In genomic region chr11:86876509-86876908, GRCm38 (mm10) we compare ENCODE assay signal across 19 mouse cellular contexts.
DNase-seq lines count a peak whose midpoint lies in the region; ATAC-seq lines count a peak whose summit lies in the region.
"Had no signal": no experiment of that assay in that cellular context is flagged by ENCODE, and none has a peak within 500 bp of the region (broad histone marks: within the 10 kb centered on the region; RNA-seq: fewer than 3 reads in every experiment).

No protein-coding gene starts in this region.

- peaks cover 21% of the 10 kb centered on the region for H3K4me1 ChIP-seq in heart, embryonic 16.5 days (ENCODE audit: control insufficient read depth, insufficient read depth, low read length)

- 32% methylated on average over 8 of the region's 8 CpGs for WGBS in heart, embryonic 16.5 days

- peak; percentile 72 to 88 for DNase-seq in adrenal gland, adult (ENCODE audit: inconsistent age in 2 of 2, low spot score in 1 of 2)
- no peak for DNase-seq in adrenal gland, postnatal 4 days (ENCODE audit: low spot score in 2 of 2)
- no peak for DNase-seq in heart, adult 18-20 months
- peak; percentile 80 for DNase-seq in adrenal gland, adult 2 months
- DNase-seq in adrenal gland, postnatal 25 days, result peak; percentile 32
- DNase-seq: B cell, adult 2 months; cerebellum, adult 2 months; cerebellum, postnatal 10 days; gastrocnemius, postnatal 10 days; heart, adult 2 months; heart, postnatal 14 days; kidney, adult 11 months had no signal

- H3K4me3 ChIP-seq in heart, embryonic 16.5 days (ENCODE audit: low read length), result no peak overlapping the region
- H3K4me3 ChIP-seq: embryonic facial prominence, embryonic 10.5 days; forebrain, embryonic 15.5 days; heart, adult 2 months had no signal

- no peak for ATAC-seq in heart, embryonic 16.5 days (replicated peaks; ENCODE audit: extremely low read depth, insufficient read depth, low FRiP score)
- no peak for ATAC-seq in megakaryocyte, adult 5-6 weeks (ENCODE audit: poor library complexity, severe bottlenecking)
- ATAC-seq: CD4-positive, CD25-positive, alpha-beta regulatory T cell, adult 4 months; forebrain, embryonic 15.5 days; hindbrain, embryonic 16.5 days had no signal

- no peaks in the 10 kb centered on the region for H3K27me3 ChIP-seq in heart, embryonic 16.5 days (ENCODE audit: control insufficient read depth, insufficient read depth, low read length)
- H3K27me3 ChIP-seq: forebrain, embryonic 15.5 days had no signal

- H3K9ac ChIP-seq in heart, embryonic 16.5 days (ENCODE audit: low read length), result peak overlapping the region; percentile 25; the same call in 1 of the 2 replicates
- H3K9ac ChIP-seq: forebrain, embryonic 15.5 days had no signal

- no peak overlapping the region for H3K4me2 ChIP-seq in heart, embryonic 16.5 days (ENCODE audit: low read depth, low read length)
- H3K4me2 ChIP-seq: forebrain, embryonic 15.5 days had no signal

- no peak overlapping the region for H3K27ac ChIP-seq in heart, embryonic 16.5 days (ENCODE audit: low read length)
- H3K27ac ChIP-seq: embryonic facial prominence, embryonic 10.5 days; forebrain, embryonic 15.5 days; heart, adult 2 months had no signal

- no peaks in the 10 kb centered on the region for H3K36me3 ChIP-seq in heart, embryonic 16.5 days (ENCODE audit: control insufficient read depth, insufficient read depth)
- H3K36me3 ChIP-seq: embryonic facial prominence, embryonic 10.5 days; forebrain, embryonic 15.5 days; G1E had no signal

- H3K9me3 ChIP-seq in heart, embryonic 16.5 days (replicated peaks; ENCODE audit: control insufficient read depth, low read length), result no peaks in the 10 kb centered on the region
- H3K9me3 ChIP-seq: embryonic facial prominence, embryonic 10.5 days; forebrain, embryonic 15.5 days; G1E had no signal

Comparison
In these comparisons a context has a peak if more than half of its experiments do, and no peak if none do; other contexts are left out.
1. DNase-seq: peak in adrenal gland, adult (2 of 2), adrenal gland, adult 2 months (single experiment) and adrenal gland, postnatal 25 days (single experiment); none in adrenal gland, postnatal 4 days (0 of 2) and heart, adult 18-20 months (0 of 2).